Mouse (Mus musculus): ENCODE results near the gene Tmem170b. TPM values are rescaled to one million over a fixed set of nuclear protein-coding genes. Genes with fewer than 3 reads are reported as not detected.
"Not testable (repeated sequence)": the region's sequence is repeated elsewhere in the genome, so short reads cannot be mapped to it uniquely, and the experiment has no call there.

Gene Tmem170b
- polyA plus RNA-seq, 1 experiment, result 0.73 TPM

GRCm38 (mm10) chr13:41673541-41673940 lies 67.8 kb downstream of the Tmem170b start:
- no peak for TF ChIP-seq MYOG (IDR thresholded peaks at IDR 0.05; ENCODE audit: control insufficient read depth, extremely low read depth, insufficient read length)
- no peak for TF ChIP-seq FOSL1 (IDR thresholded peaks at IDR 0.05; ENCODE audit: insufficient read depth, low read length, poor library complexity, severe bottlenecking)
- TF ChIP-seq CTCF (IDR thresholded peaks at IDR 0.05; ENCODE audit: control insufficient read depth, insufficient read depth, insufficient read length), result no peak
- no peak for TF ChIP-seq MYOD1 (IDR thresholded peaks at IDR 0.05; ENCODE audit: control insufficient read depth, insufficient read length, low read depth)
- TF ChIP-seq MAX (IDR thresholded peaks at IDR 0.05), result no peak
- no peak for TF ChIP-seq USF1 (IDR thresholded peaks at IDR 0.05; ENCODE audit: low read depth)
- no peak for TF ChIP-seq CEBPB (IDR thresholded peaks at IDR 0.05; ENCODE audit: low read depth)
- H3K36me3 ChIP-seq (ENCODE audit: control insufficient read depth, insufficient read depth), result no peaks in the 10 kb centered on the region

DNA sequence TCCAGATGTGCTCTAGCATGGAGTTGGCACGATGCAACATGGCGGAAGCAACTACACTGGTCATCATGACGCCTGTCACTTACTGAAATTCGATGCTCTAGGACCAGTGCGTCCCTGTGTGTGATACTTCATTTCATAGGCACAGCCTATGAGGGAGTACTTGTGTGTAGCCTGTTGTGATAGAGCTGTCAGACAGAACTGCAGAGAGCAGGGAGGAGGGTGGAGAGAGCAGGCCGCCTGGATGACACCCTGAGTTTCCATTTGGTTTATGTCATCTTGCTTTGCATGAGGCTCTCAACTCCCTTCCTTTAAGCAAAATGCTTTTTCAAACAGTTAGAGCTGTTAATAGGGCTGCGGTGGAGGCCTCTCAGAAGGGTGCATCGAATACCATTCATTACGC lies 68.9 kb downstream of the Tmem170b start:
- not testable (repeated sequence) for H3K4me3 ChIP-seq (ENCODE audit: insufficient read depth, poor library complexity, severe bottlenecking); H3K79me3 ChIP-seq (ENCODE audit: low read depth); H3K27me3 ChIP-seq (ENCODE audit: control insufficient read depth, insufficient read depth, insufficient read length); H3K79me2 ChIP-seq (ENCODE audit: control insufficient read depth, insufficient read depth); H3ac ChIP-seq (ENCODE audit: control insufficient read depth, insufficient read length, low read depth); H3K36me3 ChIP-seq (ENCODE audit: control insufficient read depth, insufficient read depth)

More at GRCm38 (mm10) chr13:41673541-41673940, 67.8 kb downstream of the Tmem170b start:
- Histone ChIP-seq H3K79me3 (ENCODE audit: low read depth) (no peaks in the 10 kb centered on the region), H3K4me3 (ENCODE audit: insufficient read depth, poor library complexity, severe bottlenecking) (no peak overlapping the region), H3ac (ENCODE audit: control insufficient read depth, insufficient read length, low read depth) (no peak overlapping the region), H3K79me2 (ENCODE audit: control insufficient read depth, insufficient read depth) (no peaks in the 10 kb centered on the region), H3K27me3 (ENCODE audit: control insufficient read depth, insufficient read depth, insufficient read length) (no peaks in the 10 kb centered on the region)

DNA sequence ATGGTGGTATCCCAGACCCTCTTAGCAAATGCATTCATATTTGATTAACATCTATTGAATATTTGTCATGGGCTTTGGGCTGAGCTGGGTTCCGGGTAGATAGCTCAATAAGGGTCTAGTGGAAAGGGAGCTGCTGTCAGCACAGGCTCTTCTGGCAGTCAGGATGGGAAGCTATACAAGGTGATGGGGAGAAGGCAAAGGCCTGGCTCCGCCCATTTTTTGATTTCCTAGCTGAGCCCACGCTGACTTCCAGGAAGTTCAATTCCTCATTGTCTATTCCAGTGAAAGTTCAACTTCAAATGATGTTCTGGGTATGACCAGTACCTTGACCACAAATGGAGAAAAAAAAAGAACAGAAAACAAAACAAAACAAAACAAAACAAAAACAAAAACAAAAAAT lies 69.8 kb downstream of the Tmem170b start:
- H3ac ChIP-seq (ENCODE audit: control insufficient read depth, insufficient read length, low read depth), result no peak overlapping the region
- H3K27me3 ChIP-seq (ENCODE audit: control insufficient read depth, insufficient read depth, insufficient read length), result no peaks in the 10 kb centered on the region
- no peaks in the 10 kb centered on the region for H3K36me3 ChIP-seq (ENCODE audit: control insufficient read depth, insufficient read depth)
- H3K79me2 ChIP-seq (ENCODE audit: control insufficient read depth, insufficient read depth), result no peaks in the 10 kb centered on the region
- TF ChIP-seq FOSL1 (IDR thresholded peaks at IDR 0.05; ENCODE audit: insufficient read depth, low read length, poor library complexity, severe bottlenecking), result no peak
- TF ChIP-seq MYOG (IDR thresholded peaks at IDR 0.05; ENCODE audit: control insufficient read depth, extremely low read depth, insufficient read length), result no peak
- TF ChIP-seq MYOD1 (IDR thresholded peaks at IDR 0.05; ENCODE audit: control insufficient read depth, insufficient read length, low read depth), result no peak
- TF ChIP-seq USF1 (IDR thresholded peaks at IDR 0.05; ENCODE audit: low read depth), result no peak
- no peak for TF ChIP-seq CTCF (IDR thresholded peaks at IDR 0.05; ENCODE audit: control insufficient read depth, insufficient read depth, insufficient read length)
- no peak for TF ChIP-seq CEBPB (IDR thresholded peaks at IDR 0.05; ENCODE audit: low read depth)
- TF ChIP-seq MAX (IDR thresholded peaks at IDR 0.05), result no peak
- no peaks in the 10 kb centered on the region for H3K79me3 ChIP-seq (ENCODE audit: low read depth)
- H3K4me3 ChIP-seq (ENCODE audit: insufficient read depth, poor library complexity, severe bottlenecking), result no peak overlapping the region

DNA sequence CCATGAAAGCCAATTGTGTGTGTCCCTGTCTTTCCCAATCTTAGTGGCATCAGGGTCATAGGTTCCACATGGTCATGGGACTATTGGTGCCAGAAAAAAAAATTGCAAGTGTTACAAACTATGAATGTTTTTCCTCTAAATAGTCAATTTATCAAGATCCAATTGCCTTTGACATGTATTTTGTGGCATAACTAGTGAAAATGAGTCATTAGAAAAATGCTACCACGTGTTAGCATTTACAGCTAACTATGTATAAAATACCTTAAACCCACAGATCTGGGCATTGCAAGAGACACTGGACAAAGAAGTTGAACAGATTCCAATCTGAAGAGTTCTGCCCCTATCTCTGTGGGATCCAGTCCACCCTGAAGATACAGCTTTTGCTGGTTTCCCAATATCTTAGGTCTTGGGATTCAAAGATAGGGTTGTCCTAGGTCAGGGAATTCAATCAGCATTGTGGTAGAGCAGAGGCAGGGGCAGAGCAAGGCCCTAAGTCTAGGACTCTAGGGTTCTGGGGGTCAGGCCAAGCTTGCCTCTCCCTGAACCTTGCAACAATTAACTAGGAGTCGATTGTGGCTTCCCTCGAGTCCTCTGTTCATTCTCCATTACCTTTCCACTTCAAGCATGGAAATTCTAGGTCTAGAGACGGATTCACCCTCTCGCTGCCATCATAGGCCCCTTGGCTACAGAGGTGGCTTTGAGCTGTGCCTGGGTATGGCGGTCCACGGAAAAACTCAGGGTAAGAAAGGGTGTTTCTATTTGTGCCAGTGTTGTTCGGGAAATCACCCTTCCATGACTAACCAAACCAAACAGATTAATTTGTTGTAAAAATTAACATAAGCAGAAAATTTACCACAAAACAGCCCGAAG lies 70.5 kb downstream of the Tmem170b start:
- H3K27me3 ChIP-seq (ENCODE audit: control insufficient read depth, insufficient read depth, insufficient read length), result no peaks in the 10 kb centered on the region

GRCm38 (mm10) chr13:41676836-41677186 lies 71.1 kb downstream of the Tmem170b start:
- Histone ChIP-seq H3ac (ENCODE audit: control insufficient read depth, insufficient read length, low read depth) (no peak overlapping the region), H3K4me3 (ENCODE audit: insufficient read depth, poor library complexity, severe bottlenecking) (no peak overlapping the region), H3K79me3 (ENCODE audit: low read depth) (no peaks in the 10 kb centered on the region), H3K27me3 (ENCODE audit: control insufficient read depth, insufficient read depth, insufficient read length) (no peaks in the 10 kb centered on the region), H3K36me3 (ENCODE audit: control insufficient read depth, insufficient read depth) (no peaks in the 10 kb centered on the region), H3K79me2 (ENCODE audit: control insufficient read depth, insufficient read depth) (no peaks in the 10 kb centered on the region)
- TF ChIP-seq FOSL1 (IDR thresholded peaks at IDR 0.05; ENCODE audit: insufficient read depth, low read length, poor library complexity, severe bottlenecking) (no peak), MAX (IDR thresholded peaks at IDR 0.05) (no peak), CTCF (IDR thresholded peaks at IDR 0.05; ENCODE audit: control insufficient read depth, insufficient read depth, insufficient read length) (no peak), USF1 (IDR thresholded peaks at IDR 0.05; ENCODE audit: low read depth) (no peak), MYOG (IDR thresholded peaks at IDR 0.05; ENCODE audit: control insufficient read depth, extremely low read depth, insufficient read length) (no peak), MYOD1 (IDR thresholded peaks at IDR 0.05; ENCODE audit: control insufficient read depth, insufficient read length, low read depth) (no peak), CEBPB (IDR thresholded peaks at IDR 0.05; ENCODE audit: low read depth) (no peak)

More for the DNA sequence above, 70.5 kb downstream of the Tmem170b start:
- H3K79me2 ChIP-seq (ENCODE audit: control insufficient read depth, insufficient read depth), result no peaks in the 10 kb centered on the region
- TF ChIP-seq CEBPB (IDR thresholded peaks at IDR 0.05; ENCODE audit: low read depth) (no peak), USF1 (IDR thresholded peaks at IDR 0.05; ENCODE audit: low read depth) (no peak), MYOD1 (IDR thresholded peaks at IDR 0.05; ENCODE audit: control insufficient read depth, insufficient read length, low read depth) (no peak), FOSL1 (IDR thresholded peaks at IDR 0.05; ENCODE audit: insufficient read depth, low read length, poor library complexity, severe bottlenecking) (no peak), CTCF (IDR thresholded peaks at IDR 0.05; ENCODE audit: control insufficient read depth, insufficient read depth, insufficient read length) (no peak), MYOG (IDR thresholded peaks at IDR 0.05; ENCODE audit: control insufficient read depth, extremely low read depth, insufficient read length) (no peak), MAX (IDR thresholded peaks at IDR 0.05) (no peak)
- H3K4me3 ChIP-seq (ENCODE audit: insufficient read depth, poor library complexity, severe bottlenecking), result no peak overlapping the region
- no peak overlapping the region for H3ac ChIP-seq (ENCODE audit: control insufficient read depth, insufficient read length, low read depth)
- no peaks in the 10 kb centered on the region for H3K36me3 ChIP-seq (ENCODE audit: control insufficient read depth, insufficient read depth)
- H3K79me3 ChIP-seq (ENCODE audit: low read depth), result no peaks in the 10 kb centered on the region

Data from C2C12 (cell line).